Mouse (Mus musculus) cerebellum, adult 11-12 months (tissue): ENCODE measurements around the gene Tas2r121.
"Not testable (repeated sequence)": the region's sequence is repeated elsewhere in the genome, so short reads cannot be mapped to it uniquely, and the experiment has no call there.

ENCODE experiments used
- DNase-seq: peaks from one replicate; pipeline ENCODE4 v3.0.0; 2022

Tas2r121 gene

GRCm38 (mm10) chr6:132700907-132701306, at the start of gene Tas2r121:
Tas2r121 (minus strand) TSS chr6:132701007.
- DNase-seq: no peak

- DNase-seq: no peak
These were observed 49.4 kb upstream of the Tas2r121 start for GRCm38 (mm10) chr6:132750206-132750605.

GRCm38 (mm10) chr6:132737935-132738334, 37.1 kb upstream of the Tas2r121 start, which contains the start of gene Tas2r115:
Tas2r115 (minus strand) TSS chr6:132738035.
- DNase-seq: no peak

- no peak for DNase-seq
These were observed 11.0 kb upstream of the Tas2r121 start, which contains the start of gene Tas2r122 for GRCm38 (mm10) chr6:132711828-132712227. Tas2r122 (minus strand) TSS chr6:132711928.

DNA sequence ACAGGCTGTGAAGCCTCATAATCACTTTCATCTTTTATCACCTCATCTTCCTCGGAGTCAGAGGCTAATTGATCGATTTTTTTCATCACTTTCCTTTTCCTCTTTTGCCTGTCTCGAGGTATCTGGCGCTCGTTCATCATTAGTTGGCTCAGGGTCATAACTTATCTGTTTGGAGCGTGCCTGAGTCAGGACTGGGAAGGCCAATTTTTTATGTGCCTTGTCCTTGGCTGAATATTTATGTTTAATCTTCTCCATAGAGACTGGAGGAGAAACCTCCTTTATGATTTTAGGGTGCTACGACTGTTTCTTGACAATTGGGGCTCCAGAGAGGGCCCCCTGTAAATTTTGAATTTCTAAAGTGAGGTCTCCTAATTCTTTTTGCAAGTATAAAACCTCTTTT, 9.2 kb downstream of the Tas2r121 start:
- not testable (repeated sequence) for DNase-seq

- DNase-seq: no peak
These were observed 44.2 kb downstream of the Tas2r121 start, which contains the start of gene Tas2r120 for GRCm38 (mm10) chr6:132656653-132657052. Tas2r120 (plus strand) TSS chr6:132656953.

DNA sequence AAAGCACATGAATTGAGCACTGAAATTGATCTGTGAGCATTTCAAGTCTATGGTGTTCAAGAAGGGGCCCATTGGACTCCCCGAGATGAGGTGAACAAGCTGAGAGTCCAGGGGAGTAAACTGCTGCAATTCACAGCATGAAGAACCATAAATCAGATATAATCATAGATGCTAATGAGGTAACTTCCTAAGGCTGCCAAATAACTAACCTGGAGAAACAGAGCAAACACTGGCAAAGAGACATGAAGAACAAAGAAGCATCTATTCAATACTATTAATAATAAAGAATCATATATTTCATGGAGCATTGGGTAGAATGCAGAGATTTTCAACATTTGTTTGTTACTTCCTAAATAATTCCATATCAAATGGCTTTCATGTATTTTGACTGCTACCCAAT, 49.4 kb downstream of the Tas2r121 start, which contains the start of gene A630073D07Rik:
TSS of gene A630073D07Rik (minus strand) at position 101 of the 400 bp plus-strand sequence.
- no peak for DNase-seq
